Mouse (Mus musculus): ENCODE data around the gene Zfc3h1.
A peak's percentile ranks its signal among the peaks of the same experiment; 100 is the strongest.

Zfc3h1 gene

GRCm38 (mm10) chr10:115384221-115385017 is at the start of gene Zfc3h1, which contains the start of gene Thap2:
Gene Zfc3h1 (plus strand): TSS chr10:115384959.
Gene Thap2 (minus strand): TSS chr10:115384443.
- peak; percentile 90 to 97 for DNase-seq (ENCODE audit: low spot score in 2 of 2)

- no peak for DNase-seq (ENCODE audit: low spot score in 2 of 2)
These were observed 47.9 kb upstream of the Zfc3h1 start for GRCm38 (mm10) chr10:115336901-115337300.

- DNase-seq (ENCODE audit: low spot score in 2 of 2) = no peak
These were observed 44.9 kb upstream of the Zfc3h1 start for GRCm38 (mm10) chr10:115339820-115340328.

GRCm38 (mm10) chr10:115342771-115343425 is 41.9 kb upstream of the Zfc3h1 start:
- DNase-seq (ENCODE audit: low spot score in 2 of 2) = no peak

- no peak for DNase-seq (ENCODE audit: low spot score in 2 of 2)
These were observed 38.3 kb upstream of the Zfc3h1 start for GRCm38 (mm10) chr10:115346444-115346843.

- no peak for DNase-seq (ENCODE audit: low spot score in 2 of 2)
These were observed 36.6 kb upstream of the Zfc3h1 start for GRCm38 (mm10) chr10:115348131-115348530.

- DNase-seq (ENCODE audit: low spot score in 2 of 2) = no peak
These were observed 35.7 kb upstream of the Zfc3h1 start for GRCm38 (mm10) chr10:115349029-115349428.

GRCm38 (mm10) chr10:115349509-115349908 is 35.2 kb upstream of the Zfc3h1 start:
- no peak for DNase-seq (ENCODE audit: low spot score in 2 of 2)

GRCm38 (mm10) chr10:115350810-115351397 is 33.9 kb upstream of the Zfc3h1 start:
- no peak for DNase-seq (ENCODE audit: low spot score in 2 of 2)

- no peak for DNase-seq (ENCODE audit: low spot score in 2 of 2)
These were observed 30.2 kb upstream of the Zfc3h1 start for GRCm38 (mm10) chr10:115354553-115354952.

GRCm38 (mm10) chr10:115355016-115355415 is 29.7 kb upstream of the Zfc3h1 start:
- no peak for DNase-seq (ENCODE audit: low spot score in 2 of 2)

- DNase-seq (ENCODE audit: low spot score in 2 of 2) = no peak
These were observed 28.7 kb upstream of the Zfc3h1 start for GRCm38 (mm10) chr10:115356106-115356505.

GRCm38 (mm10) chr10:115358216-115358919 is 26.4 kb upstream of the Zfc3h1 start:
- DNase-seq (ENCODE audit: low spot score in 2 of 2) = no peak

GRCm38 (mm10) chr10:115359066-115359465 is 25.7 kb upstream of the Zfc3h1 start:
- no peak for DNase-seq (ENCODE audit: low spot score in 2 of 2)

GRCm38 (mm10) chr10:115361840-115362622 is 22.7 kb upstream of the Zfc3h1 start, which contains the start of gene Tmem19:
Gene Tmem19 (minus strand): TSS chr10:115362501.
- DNase-seq (ENCODE audit: low spot score in 2 of 2) = peak; percentile 90 to 96

- DNase-seq (ENCODE audit: low spot score in 2 of 2) = no peak
These were observed 22.2 kb upstream of the Zfc3h1 start for GRCm38 (mm10) chr10:115362623-115362964.

GRCm38 (mm10) chr10:115363151-115363550 is 21.6 kb upstream of the Zfc3h1 start:
- no peak for DNase-seq (ENCODE audit: low spot score in 2 of 2)

- DNase-seq (ENCODE audit: low spot score in 2 of 2) = no peak
These were observed 3.2 kb upstream of the Zfc3h1 start for GRCm38 (mm10) chr10:115381506-115382084.

GRCm38 (mm10) chr10:115382846-115383643 is 1.7 kb upstream of the Zfc3h1 start:
- DNase-seq (ENCODE audit: low spot score in 2 of 2) = no peak
